Mouse (Mus musculus): Measurements from ENCODE around the gene 1700008O03Rik. TPM values are rescaled to one million over a fixed set of nuclear protein-coding genes. Genes with fewer than 3 reads are reported as not detected.
A peak's percentile ranks its signal among the peaks of the same experiment; 100 is the strongest.

1700008O03Rik gene
- total RNA-seq, 2 experiments from 2014 or later: not detected

DNA sequence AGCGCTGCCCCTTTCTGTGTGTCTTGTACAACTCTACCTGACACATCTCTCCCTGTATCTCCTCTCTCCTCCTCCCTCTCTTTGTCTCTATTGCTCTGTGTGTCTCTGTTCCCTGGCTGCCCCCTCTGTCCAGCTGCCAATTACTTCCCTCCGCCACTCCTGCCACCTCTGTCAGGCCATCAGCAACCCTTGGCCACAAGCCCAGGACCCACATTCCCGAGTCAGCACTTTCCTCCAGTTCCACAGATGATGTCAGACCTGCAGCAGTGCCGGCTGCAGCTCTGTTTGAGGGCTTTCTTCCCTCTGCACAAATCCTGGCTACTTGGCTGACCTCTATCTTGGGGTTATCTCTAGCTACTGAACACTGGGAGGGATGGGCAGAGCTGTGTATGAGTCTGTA lies 7.3 kb downstream of the 1700008O03Rik start:
- DNase-seq (ENCODE audit: low spot score in 2 of 2): no peak

DNA sequence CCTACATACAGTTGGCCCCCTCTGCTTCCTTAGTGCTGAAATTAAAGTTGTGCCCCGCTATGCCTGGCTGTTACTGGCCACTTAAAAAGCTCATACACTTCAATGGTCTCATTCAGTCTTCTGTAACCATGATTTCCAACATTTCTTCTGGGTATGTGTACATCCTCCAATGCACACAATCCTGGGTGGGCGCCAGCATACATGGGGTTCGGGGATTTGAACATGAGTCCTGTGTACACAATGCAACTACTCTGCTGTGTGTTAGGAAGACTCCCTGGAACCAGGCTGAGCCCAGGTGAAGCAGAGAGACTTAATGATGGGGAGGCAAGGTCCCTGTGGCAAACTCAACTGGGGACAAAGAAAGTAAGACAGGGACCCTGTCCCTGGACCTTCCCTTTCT lies 9.8 kb downstream of the 1700008O03Rik start:
- no peak for DNase-seq (ENCODE audit: low spot score in 2 of 2)

DNA sequence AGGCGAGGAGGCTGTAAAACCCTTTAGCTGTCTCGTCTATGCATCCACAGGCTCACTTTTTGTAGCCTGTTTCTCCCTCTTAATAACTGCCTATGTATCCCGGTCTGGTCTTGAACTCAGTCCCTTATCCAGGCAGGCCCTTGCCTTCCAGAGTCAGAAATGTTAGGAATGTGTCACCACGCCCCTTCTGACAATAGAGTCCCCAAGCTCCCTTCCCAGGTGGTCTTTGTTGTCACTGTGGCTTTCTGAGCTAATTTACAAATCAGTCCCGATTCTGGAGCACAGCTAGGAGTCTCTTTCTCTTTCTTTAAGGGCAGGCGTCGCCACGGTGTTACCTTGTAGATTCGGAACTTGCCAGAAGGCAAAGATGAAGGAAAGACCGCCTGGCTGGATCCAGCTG lies 10.4 kb downstream of the 1700008O03Rik start:
- no peak for DNase-seq (ENCODE audit: low spot score in 2 of 2)

DNA sequence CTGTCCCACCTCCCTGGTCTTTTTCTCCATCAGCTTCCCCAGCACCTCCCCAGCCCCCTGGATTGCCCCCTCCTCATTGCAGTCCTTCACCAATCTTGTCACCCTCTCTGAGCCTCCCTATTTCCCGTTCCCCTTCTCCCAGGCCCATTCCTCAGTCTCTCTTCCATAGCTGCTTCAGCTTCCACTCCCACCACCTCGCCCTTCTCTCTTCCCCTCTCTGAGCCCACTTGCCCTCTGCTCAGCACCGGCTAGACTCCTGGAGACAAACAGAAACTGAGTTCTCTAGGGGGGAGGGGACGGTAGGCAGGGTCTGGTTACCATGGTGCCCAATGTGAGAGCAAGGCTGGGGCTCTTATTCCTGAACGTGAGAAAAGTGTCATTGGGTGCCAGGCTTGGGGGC lies 10.9 kb downstream of the 1700008O03Rik start:
- no peak for DNase-seq (ENCODE audit: low spot score in 2 of 2)

DNA sequence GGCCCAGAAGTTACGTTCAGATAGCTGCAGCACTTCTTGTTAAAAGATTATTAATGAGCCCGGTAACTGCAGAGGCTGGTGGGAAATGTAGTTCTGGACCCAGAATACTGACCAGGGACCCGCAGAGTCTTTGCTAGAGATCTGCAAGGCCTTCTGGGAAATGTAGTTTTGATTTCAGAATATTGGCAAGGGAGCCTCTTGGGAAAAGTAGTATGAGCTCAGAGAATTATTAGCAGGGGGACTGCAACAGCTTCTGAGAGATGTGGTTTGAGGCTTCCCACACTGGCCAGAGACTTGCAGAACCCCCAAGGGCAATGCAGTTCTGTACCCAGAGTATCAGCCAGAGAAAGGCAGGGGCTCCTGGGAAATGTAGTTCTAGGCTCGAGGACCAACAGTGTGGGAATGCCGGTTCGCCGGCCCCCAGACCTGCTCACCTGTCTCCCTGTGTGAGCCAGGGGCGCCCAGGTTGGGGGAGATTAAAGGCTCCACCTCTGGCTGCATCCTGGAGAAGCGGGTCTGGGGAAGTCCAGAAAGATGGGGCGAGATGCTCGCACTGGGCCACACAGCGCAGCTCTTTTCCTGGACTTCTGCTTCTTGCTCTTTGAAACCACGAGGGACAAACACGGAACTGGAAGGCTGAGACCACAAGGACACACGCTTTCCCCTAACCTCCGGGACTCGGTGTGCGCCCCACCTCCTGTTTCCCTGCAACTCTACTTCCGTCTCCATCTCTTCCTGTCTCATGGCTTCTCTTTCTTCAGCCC lies 11.5 kb downstream of the 1700008O03Rik start:
- DNase-seq (ENCODE audit: low spot score in 2 of 2): peak in 1 of 2 experiments; percentile 65

DNA sequence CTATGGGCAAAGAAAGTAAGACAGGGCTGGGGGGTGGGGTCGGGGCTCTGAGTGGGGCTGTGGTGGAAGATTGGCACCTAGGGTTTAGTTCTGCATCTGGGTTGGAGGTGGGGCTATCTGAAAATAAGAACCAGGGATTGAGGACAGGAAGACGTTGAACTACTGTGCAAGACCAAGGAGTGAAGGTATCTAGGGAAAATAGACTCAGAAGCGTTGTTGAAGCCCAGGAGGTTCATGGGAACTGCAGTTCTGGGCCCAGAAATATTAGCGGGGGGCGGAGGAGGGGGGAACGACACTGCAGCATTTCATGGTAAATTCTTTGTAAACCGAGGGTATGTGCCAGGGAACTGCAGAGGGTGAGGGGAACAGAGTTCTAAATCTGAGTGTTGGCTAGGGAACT lies 12.2 kb downstream of the 1700008O03Rik start:
- no peak for DNase-seq (ENCODE audit: low spot score in 2 of 2)

DNA sequence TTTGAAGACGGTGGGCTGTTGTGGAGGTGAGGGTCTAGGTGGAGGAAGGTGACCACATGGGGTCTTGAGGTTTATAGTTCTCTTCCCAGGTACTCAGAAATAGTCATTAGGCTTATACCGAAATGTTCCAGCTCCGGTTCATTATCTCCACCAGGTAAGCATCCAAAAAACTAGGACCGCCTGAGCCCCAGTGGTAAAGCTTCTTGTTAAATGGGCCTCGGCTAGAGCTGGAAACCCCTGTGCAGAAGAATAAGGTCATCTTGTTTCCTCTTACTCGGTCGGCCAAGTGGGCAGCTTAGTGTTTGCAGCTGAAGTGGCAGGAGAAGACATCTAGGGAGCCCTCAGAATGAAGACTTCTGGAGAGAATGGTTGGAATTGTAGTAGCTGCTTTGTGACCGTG lies 12.9 kb downstream of the 1700008O03Rik start:
- no peak for DNase-seq (ENCODE audit: low spot score in 2 of 2)

DNA sequence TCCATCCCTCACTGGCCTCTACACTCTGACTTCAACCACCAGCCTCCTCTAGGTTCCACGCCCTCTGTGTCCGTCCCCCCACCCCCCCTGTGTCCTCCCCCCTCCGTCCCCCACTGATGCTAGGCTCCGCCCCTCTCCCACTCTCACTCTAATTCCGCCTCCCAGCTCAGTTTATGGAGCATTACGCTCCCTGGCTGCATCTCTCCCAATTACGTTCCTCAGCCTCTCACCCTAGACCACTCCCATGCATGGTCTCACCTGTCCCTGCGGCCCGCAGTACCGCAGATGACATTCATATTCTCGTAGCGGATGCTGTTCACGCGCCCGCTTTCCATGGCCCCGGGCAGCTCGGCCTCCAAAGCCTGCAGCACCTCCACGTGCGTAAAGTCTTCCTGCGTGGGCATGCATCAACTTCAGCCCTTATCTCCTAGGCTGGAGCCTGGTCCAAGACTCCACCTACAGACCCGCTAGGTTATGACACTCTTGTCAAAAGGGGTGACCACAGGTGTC lies 24.8 kb downstream of the 1700008O03Rik start:
- no peak for DNase-seq (ENCODE audit: low spot score in 2 of 2)

DNA sequence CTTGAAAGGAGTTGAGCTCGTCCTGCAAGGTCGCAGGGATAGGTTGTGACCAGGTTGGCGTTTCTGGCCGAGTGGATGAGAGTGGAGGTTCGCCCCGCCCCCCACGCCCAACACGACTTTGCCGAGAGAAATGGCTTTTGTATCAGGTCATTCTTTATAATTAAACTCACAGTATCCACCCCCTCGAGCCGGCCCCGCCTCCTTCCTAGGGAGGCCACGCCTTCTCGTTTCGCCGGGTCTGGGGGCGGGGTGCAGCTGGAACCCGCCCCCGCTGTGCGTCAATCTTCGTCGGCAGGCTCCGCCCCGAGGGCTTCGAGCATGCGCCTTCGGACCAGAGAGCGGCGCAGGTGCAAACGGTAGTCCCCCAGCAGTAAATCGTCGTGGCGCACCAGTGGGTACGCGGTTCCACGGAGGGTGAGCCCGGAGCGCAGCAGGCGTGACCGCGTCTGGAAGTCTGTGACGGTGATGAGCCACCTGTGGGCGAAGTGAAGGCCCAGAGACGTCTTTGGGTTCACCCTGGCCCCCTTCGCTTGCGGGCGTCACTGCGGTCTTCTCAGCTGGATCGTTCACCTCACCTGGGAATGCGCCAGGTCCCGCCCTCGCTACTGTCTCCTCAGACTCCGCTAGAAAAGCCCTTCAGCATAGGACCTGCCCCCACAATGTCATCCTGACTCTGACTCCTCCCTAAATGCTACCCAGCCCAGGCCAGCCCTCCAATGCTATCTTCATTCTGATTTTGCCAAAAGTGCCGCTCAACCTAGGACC lies 25.5 kb downstream of the 1700008O03Rik start:
- peak; percentile 65 to 72 for DNase-seq (ENCODE audit: low spot score in 2 of 2)

DNA sequence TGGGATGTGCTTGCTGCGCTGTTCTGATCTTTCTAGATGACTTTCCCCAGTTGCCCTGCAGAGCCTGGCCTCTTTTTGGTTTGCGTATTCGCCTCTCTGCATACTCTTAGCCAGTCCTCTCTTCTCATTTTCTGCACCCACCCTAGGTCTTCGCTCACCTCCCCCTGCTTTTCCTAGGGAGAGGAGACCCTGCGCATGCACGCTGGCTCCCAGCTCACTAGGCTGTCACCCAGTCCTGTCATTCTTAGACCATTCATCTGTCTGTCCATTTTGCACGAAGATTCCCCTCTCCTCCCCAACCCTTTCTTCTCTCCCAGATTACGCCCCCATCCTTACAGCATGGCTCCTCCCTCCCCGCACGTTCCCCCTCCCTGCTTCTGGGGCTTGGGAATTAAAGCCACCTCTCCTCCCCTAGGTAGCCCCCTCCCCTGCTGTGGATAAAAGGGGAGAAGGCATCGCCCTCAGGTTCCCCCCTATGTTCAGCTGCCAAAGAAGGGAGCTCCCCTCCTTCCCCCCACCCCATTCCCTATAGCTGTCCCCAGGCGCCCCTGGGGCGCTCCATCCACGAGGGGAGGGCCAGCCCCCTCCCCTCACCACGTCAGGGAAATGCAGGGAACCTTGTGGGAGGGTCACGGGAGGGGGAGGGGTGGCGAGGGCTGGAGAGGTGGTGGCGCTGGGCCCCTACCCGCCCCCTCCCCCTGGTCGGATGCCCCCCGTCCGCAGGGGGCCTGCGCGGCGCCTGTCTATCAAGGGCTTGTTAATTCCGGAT lies 26.6 kb downstream of the 1700008O03Rik start:
- no peak for DNase-seq (ENCODE audit: low spot score in 2 of 2)

DNA sequence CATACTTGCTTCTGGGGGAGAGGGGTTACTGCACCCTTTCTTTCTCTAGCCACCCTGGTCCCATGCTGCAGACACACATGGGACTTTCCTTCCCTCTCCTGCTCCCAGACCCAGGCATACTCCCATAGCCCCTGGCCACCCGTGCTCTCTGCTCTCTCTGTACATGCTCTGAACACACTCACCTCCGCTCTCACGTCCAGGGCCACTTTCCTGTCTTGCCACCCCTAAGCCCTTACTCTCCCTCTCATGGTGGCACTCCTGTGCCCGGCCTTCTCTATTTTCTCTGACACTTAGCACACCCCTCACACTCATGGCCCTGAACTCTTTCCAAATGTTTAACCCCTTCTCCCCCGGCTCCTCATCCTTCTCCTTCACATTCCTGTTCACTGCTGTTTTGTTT lies 27.6 kb downstream of the 1700008O03Rik start:
- DNase-seq (ENCODE audit: low spot score in 2 of 2): no peak

DNA sequence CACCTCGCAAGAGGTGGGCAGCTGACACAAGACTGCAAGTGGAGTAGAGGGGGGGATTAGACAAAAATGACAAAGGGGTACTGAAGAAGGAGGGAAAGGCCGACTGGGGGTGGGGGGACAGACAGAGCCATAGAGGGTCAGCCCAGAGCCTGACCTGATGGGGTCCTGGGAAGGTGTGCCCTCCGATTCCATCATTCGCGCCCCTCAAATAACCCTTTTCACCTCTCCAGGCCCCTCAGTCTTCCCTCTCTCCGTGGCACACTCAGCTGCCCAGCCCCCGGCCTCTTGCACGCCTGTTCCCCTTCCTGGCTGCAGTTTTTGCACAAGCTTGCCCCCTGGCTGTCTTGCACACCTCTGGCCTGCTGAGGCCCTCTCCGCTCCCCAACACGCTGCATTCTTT lies 28.1 kb downstream of the 1700008O03Rik start:
- DNase-seq (ENCODE audit: low spot score in 2 of 2): no peak

DNA sequence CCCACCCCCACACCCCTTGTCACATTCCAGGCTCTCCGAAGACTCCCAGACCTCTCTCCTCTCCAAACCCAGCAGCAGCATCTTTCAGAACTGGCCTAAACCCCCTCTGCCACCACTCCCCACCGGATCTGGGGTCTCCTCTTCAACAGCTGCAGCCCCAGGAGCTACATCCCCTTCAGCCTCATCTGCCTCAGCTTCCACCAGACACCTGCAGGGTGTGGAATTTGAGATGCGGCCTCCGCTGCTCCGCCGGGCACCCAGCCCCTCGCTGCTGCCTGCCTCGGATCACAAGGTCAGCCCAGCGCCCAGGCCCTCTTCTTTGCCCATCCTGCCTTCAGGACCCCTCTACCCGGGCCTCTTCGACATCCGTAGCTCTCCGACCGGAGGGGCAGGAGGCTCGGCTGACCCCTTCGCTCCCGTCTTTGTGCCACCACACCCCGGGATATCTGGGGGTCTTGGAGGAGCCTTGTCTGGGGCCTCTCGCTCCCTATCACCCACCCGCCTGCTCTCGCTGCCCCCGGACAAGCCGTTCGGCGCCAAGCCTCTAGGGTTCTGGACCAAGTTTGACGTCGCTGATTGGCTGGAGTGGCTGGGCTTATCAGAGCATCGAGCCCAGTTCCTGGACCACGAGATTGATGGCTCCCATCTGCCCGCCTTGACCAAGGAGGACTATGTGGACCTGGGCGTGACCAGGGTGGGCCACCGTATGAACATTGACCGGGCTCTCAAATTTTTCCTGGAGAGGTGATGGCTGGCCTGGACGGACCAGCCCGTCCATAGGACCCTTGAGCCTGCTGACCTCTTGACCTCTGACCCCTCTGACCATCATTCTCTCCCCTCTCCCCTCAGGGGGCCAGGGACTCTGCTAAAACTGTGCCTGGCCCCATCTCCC lies 28.8 kb downstream of the 1700008O03Rik start:
- no peak for DNase-seq (ENCODE audit: low spot score in 2 of 2)

DNA sequence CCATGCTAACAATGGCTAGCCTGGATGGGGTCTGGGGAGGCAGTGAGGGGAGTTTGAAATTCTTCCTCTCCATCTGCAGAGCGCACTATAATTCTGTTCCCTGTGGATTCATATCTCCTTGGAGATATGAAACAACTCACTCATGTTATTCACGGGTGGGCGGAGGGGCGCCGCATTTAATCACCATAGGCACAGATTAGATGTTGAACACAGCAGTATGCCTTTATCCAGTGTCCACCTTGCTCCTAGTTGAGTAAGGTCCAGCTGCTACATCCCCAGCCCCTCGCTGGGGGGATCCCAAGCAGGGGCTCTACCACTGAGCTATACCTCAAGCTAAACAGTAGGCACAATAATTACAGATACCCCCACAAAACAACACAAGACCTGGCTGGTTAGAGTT lies 30.2 kb downstream of the 1700008O03Rik start:
- DNase-seq (ENCODE audit: low spot score in 2 of 2): no peak

DNA sequence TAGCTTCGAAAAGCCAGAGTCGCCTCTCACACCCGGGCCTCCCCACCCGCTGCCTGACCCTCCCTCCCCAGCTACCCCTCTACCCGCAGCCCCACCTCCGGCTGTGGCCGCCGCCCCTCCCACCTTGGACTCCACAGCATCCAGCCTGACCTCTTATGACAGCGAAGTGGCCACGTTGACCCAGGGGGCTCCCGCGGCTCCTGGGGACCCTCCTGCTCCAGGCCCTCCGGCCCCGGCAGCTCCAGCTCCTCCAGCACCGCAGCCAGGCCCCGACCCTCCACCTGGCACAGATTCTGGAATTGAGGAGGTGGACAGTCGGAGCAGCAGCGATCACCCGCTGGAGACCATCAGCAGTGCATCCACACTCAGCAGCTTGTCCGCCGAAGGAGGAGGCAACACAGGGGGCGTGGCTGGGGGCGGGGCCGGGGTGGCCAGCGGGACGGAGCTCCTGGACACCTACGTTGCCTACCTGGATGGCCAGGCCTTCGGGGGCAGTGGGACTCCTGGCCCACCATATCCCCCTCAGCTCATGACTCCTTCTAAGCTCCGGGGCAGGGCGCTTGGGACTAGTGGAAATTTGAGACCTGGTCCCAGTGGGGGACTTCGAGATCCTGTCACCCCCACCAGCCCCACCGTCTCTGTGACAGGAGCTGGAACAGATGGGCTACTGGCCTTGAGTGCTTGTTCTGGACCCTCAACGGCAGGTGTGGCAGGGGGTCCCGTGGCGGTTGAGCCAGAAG lies 31.8 kb downstream of the 1700008O03Rik start:
- no peak for DNase-seq (ENCODE audit: low spot score in 2 of 2)

DNA sequence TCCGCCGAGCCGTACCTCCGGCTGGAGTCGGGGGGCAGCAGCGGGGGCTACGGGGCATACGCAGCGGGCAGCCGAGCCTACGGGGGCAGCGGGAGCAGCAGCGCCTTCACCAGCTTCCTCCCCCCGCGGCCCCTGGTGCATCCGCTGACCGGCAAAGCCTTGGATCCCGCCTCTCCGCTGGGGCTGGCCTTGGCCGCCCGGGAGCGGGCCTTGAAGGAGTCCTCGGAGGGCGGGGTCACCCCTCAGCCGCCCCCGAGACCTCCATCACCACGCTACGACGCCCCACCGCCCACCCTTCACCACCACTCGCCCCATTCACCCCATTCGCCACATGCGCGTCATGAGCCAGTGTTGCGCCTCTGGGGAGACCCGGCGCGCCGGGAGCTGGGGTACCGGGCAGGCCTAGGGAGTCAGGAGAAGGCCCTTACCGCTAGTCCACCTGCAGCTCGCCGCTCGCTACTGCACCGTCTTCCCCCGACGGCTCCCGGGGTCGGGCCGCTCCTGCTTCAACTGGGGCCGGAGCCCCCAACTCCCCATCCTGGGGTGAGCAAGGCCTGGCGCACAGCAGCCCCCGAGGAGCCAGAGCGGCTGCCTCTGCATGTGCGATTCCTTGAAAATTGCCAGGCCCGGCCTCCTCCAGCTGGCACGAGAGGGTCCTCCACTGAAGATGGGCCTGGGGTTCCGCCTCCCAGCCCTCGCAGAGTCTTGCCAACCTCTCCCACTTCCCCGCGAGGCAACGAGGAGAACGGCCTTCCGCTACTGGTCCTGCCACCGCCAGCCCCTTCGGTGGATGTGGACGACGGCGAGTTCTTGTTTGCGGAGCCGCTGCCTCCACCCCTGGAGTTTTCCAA lies 32.6 kb downstream of the 1700008O03Rik start:
- no peak for DNase-seq (ENCODE audit: low spot score in 2 of 2)

DNA sequence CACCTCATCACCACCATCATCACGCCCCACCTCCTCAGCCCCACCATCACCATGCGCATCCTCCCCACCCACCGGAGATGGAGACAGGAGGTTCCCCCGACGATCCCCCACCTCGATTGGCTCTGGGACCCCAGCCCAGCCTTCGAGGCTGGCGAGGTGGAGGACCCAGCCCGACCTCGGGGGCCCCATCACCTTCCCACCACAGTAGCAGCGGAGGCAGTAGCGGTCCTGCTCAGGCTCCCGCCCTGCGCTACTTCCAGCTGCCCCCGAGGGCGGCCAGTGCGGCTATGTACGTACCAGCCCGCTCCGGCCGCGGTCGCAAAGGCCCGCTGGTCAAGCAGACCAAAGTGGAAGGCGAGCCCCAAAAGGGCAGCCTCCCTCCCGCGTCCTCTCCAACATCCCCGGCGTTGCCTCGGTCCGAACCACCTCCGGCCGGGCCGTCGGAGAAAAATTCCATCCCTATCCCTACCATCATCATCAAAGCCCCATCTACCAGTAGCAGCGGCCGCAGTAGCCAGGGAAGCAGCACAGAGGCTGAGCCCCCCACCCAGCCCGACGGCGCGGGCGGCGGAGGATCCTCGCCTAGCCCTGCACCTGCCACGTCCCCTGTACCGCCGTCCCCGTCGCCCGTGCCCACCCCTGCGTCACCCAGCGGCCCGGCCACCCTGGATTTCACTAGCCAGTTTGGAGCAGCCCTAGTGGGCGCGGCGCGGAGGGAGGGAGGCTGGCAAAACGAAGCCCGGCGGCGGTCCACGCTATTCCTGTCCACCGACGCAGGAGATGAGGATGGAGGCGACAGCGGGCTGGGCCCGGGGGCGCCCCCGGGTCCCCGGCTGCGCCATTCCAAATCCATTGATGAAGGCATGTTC lies 33.5 kb downstream of the 1700008O03Rik start:
- DNase-seq (ENCODE audit: low spot score in 2 of 2): no peak

All from gastrocnemius, postnatal 4 days (tissue).